Mouse (Mus musculus) erythroblast, embryonic 14.5 days (primary cell): ENCODE measurements at regions not wholly inside any gene's neighbourhood (a gene's known extent, or its start where the extent isn't known, plus 50 kb on each side); places are given as distances from the start of the nearest gene placed in this dataset.

Experiments used
- H3K27me3 ChIP-seq: 2 replicates; pipeline ENCODE4 v1.6.1; 2012; ENCODE audit warnings: inconsistent platforms; ENCODE audit not compliant: control insufficient read depth
- H3K36me3 ChIP-seq: 2 replicates; pipeline ENCODE4 v1.6.1; 2012; ENCODE audit warnings: mild to moderate bottlenecking, inconsistent platforms; ENCODE audit not compliant: control insufficient read depth
- H3K4me1 ChIP-seq: 2 replicates; pipeline ENCODE4 v1.6.1; 2012; ENCODE audit warnings: inconsistent platforms; ENCODE audit not compliant: control insufficient read depth
- H3K4me3 ChIP-seq: replicated peaks from 2 replicates; pipeline ENCODE3; 2012; ENCODE audit warnings: moderate library complexity, mild to moderate bottlenecking, inconsistent platforms
- H3K9me3 ChIP-seq: 2 replicates; pipeline ENCODE4 v1.6.1; 2012; ENCODE audit warnings: low read length, inconsistent platforms, mixed read lengths; ENCODE audit not compliant: control insufficient read depth
- GATA1 ChIP-seq: IDR thresholded peaks from 2 replicates; pipeline ENCODE4 v1.6.1; 2012; ENCODE audit warnings: low read length, inconsistent platforms, mixed read lengths
- TAL1 ChIP-seq: IDR thresholded peaks from 3 replicates; pipeline ENCODE4 v1.6.1; 2012; ENCODE audit warnings: low read length, inconsistent platforms, mixed read lengths

- TF ChIP-seq GATA1 (no peak), TAL1 (no peak)
- no peaks in the 10 kb centered on the region for H3K27me3 ChIP-seq
- H3K9me3 ChIP-seq = no peaks in the 10 kb centered on the region
- no peaks in the 10 kb centered on the region for H3K4me1 ChIP-seq
- H3K4me3 ChIP-seq = no peak overlapping the region
- no peaks in the 10 kb centered on the region for H3K36me3 ChIP-seq
Observed at GRCm38 (mm10) chr1:80131354-80131753, 86.9 kb downstream of the Fam124b start.

GRCm38 (mm10) chr1:80123966-80124365, 94.3 kb downstream of the Fam124b start:
- Histone ChIP-seq H3K4me1 (no peaks in the 10 kb centered on the region), H3K27me3 (no peaks in the 10 kb centered on the region), H3K36me3 (no peaks in the 10 kb centered on the region), H3K9me3 (no peaks in the 10 kb centered on the region), H3K4me3 (no peak overlapping the region)
- TF ChIP-seq TAL1 (no peak), GATA1 (no peak)

- Histone ChIP-seq H3K4me3 (no peak overlapping the region), H3K27me3 (no peaks in the 10 kb centered on the region), H3K4me1 (no peaks in the 10 kb centered on the region), H3K9me3 (no peaks in the 10 kb centered on the region), H3K36me3 (no peaks in the 10 kb centered on the region)
- TF ChIP-seq GATA1 (no peak), TAL1 (no peak)
Observed at GRCm38 (mm10) chr1:80115913-80116312, 102.4 kb downstream of the Fam124b start.

GRCm38 (mm10) chr1:80107747-80108476, 110.4 kb downstream of the Fam124b start:
- H3K9me3 ChIP-seq = no peaks in the 10 kb centered on the region
- H3K36me3 ChIP-seq = no peaks in the 10 kb centered on the region
- no peak for TF ChIP-seq TAL1
- no peak for TF ChIP-seq GATA1
- no peaks in the 10 kb centered on the region for H3K4me1 ChIP-seq
- H3K4me3 ChIP-seq = no peak overlapping the region
- no peaks in the 10 kb centered on the region for H3K27me3 ChIP-seq

DNA sequence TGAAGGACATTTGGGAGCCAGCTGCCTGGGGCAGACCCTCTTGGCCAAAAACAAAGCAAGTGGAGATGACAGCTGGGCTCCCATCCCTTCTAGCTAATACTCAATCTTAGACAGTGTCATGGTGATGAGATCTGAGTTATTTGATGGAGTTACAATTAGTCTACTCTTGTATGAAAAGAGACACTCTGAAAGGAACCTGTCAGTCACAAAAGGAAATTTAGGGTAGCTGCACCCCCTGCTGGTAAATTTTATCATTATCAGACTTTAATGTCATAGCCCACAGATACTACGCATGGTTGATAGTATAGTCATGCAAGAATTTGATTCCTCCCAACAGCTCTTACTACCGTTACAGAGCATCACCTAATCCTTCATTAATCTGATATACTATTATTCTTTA, 112.0 kb downstream of the Fam124b start:
- H3K4me1 ChIP-seq = no peaks in the 10 kb centered on the region
- no peaks in the 10 kb centered on the region for H3K9me3 ChIP-seq
- H3K4me3 ChIP-seq = no peak overlapping the region
- H3K36me3 ChIP-seq = no peaks in the 10 kb centered on the region
- no peak for TF ChIP-seq TAL1
- TF ChIP-seq GATA1 = no peak
- no peaks in the 10 kb centered on the region for H3K27me3 ChIP-seq

DNA sequence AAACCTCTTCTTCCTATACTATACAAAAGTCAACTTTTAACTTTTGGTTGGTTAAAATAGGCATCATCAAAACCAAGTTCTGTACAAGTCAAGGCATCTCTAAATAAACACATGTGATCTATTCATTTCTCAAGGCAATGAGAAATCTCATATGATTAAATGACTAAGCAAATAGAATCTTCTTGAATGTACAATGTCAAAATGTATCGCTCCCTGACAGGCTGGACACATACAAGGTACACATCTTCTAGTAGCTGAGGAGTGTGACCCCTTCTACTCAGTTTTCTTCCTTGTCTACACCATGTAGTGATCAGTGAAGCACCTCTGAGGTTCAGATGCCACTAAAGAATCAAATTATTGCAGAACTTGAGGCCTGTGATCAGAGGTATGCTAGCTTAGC, 120.0 kb downstream of the Fam124b start:
- H3K27me3 ChIP-seq = no peaks in the 10 kb centered on the region
- no peaks in the 10 kb centered on the region for H3K4me1 ChIP-seq
- H3K4me3 ChIP-seq = no peak overlapping the region
- H3K36me3 ChIP-seq = no peaks in the 10 kb centered on the region
- H3K9me3 ChIP-seq = no peaks in the 10 kb centered on the region
- TF ChIP-seq GATA1 = no peak
- no peak for TF ChIP-seq TAL1

DNA sequence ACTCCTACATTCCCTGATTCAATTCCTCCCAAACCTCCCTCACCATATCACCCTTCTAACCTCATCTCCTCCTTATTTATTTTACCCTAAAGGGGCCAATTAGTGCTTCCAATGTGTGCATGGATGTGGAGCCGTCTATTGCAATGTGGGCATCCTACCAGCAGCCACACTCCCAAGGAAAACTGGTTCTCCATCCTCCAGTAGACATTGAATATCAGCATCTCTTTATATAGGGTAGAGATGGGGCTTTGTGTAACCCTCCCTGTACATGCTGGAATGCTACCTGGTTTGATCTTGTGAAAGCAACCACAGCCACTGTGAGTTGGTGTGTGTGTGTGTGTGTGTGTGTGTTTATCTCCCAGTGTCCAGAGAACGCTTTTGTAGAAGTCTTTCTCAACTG, 126.5 kb downstream of the Fam124b start:
- no peaks in the 10 kb centered on the region for H3K9me3 ChIP-seq
- H3K36me3 ChIP-seq = no peaks in the 10 kb centered on the region

GRCm38 (mm10) chr1:80091350-80091749, 126.9 kb downstream of the Fam124b start:
- no peaks in the 10 kb centered on the region for H3K27me3 ChIP-seq
- no peak overlapping the region for H3K4me3 ChIP-seq
- no peaks in the 10 kb centered on the region for H3K36me3 ChIP-seq
- TF ChIP-seq GATA1 = no peak
- TF ChIP-seq TAL1 = no peak
- H3K9me3 ChIP-seq = no peaks in the 10 kb centered on the region
- H3K4me1 ChIP-seq = no peaks in the 10 kb centered on the region

More for the DNA sequence above, 126.5 kb downstream of the Fam124b start:
- H3K4me3 ChIP-seq = no peak overlapping the region
- H3K4me1 ChIP-seq = no peaks in the 10 kb centered on the region
- TF ChIP-seq TAL1 (no peak), GATA1 (no peak)
- H3K27me3 ChIP-seq = no peaks in the 10 kb centered on the region

- H3K4me1 ChIP-seq = no peaks in the 10 kb centered on the region
- TF ChIP-seq GATA1 (no peak), TAL1 (no peak)
- H3K27me3 ChIP-seq = no peaks in the 10 kb centered on the region
- no peaks in the 10 kb centered on the region for H3K9me3 ChIP-seq
- H3K4me3 ChIP-seq = no peak overlapping the region
- no peaks in the 10 kb centered on the region for H3K36me3 ChIP-seq
Observed at GRCm38 (mm10) chr1:80088651-80089050, 129.6 kb downstream of the Fam124b start.

DNA sequence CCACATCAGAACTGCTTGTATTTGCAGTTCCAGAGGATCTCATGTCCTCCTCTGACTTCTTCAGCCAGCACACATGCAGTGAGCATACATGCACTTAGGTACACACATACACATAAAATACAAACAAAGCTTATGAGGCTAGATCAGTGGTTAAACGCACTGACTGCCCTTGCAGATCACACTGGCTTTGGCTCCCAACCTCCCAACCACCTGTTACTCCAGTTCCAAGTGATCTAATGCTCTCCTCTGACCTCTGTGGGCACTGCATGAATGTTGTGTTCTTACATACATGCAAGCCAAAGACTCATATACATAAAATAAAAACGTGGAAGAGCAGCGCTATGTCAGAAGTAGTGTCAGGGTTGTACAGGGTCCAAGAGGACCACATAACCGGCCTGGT, 141.9 kb downstream of the Fam124b start:
- Histone ChIP-seq H3K36me3 (no peaks in the 10 kb centered on the region), H3K9me3 (no peaks in the 10 kb centered on the region), H3K27me3 (no peaks in the 10 kb centered on the region), H3K4me3 (no peak overlapping the region), H3K4me1 (no peaks in the 10 kb centered on the region)
- TF ChIP-seq TAL1 = no peak
- no peak for TF ChIP-seq GATA1
